Mouse (Mus musculus) liver, embryonic 14.5 days (tissue): Measurements from ENCODE around the gene 4930539E08Rik. TPM values are rescaled to one million over a fixed set of nuclear protein-coding genes. Genes with fewer than 3 reads are reported as not detected.

Experiments used
- ATAC-seq: fragments of 200-750 bp; cut with Nextera tagmentation; 2 replicates; pipeline ENCODE4 v1.8.0; 2017; ENCODE audit warnings: moderate number of reproducible peaks, mild to moderate bottlenecking, moderate library complexity; ENCODE audit not compliant: insufficient read depth
- DNase-seq, 3 experiments: peaks; one replicate each; pipeline ENCODE4 v3.0.0-alpha.2; 2012 to 2013; ENCODE audit warnings: low read depth in 3 of 3, low spot score in 3 of 3
- H3K27ac ChIP-seq: fragments of 300-500 bp; sonication (generic); 2 replicates; pipeline ENCODE4 v1.5.1; 2014; ENCODE audit warnings: moderate library complexity, mild to moderate bottlenecking, control low read depth, inconsistent platforms
- H3K27me3 ChIP-seq: fragments of 300-500 bp; sonication (generic); 2 replicates; pipeline ENCODE4 v1.6.1; 2014; ENCODE audit warnings: mild to moderate bottlenecking, low read length, moderate library complexity; ENCODE audit not compliant: control insufficient read depth, insufficient read depth
- H3K36me3 ChIP-seq: fragments of 300-500 bp; sonication (generic); replicated peaks from 2 replicates; pipeline ENCODE4 v1.6.1; 2014; ENCODE audit warnings: low read depth; ENCODE audit not compliant: control insufficient read depth, insufficient read depth
- H3K4me1 ChIP-seq, 2 experiments: fragments of 200-500 bp in 1 of 2; fragments of 300-500 bp in 1 of 2; sonication (generic) in 1 of 2; replicated peaks; 2 replicates each; pipeline ENCODE4 v1.6.1; 2012 to 2014; ENCODE audit warnings: antibody characterized with exemption in 1 of 2, inconsistent platforms in 1 of 2, low read length in 1 of 2; ENCODE audit not compliant: control insufficient read depth in 2 of 2, insufficient read depth in 2 of 2
- H3K4me2 ChIP-seq: fragments of 300-500 bp; sonication (generic); 2 replicates; pipeline ENCODE4 v1.6.1; 2014; ENCODE audit warnings: low read depth, mild to moderate bottlenecking, control low read depth, moderate library complexity
- H3K4me3 ChIP-seq, 2 experiments: fragments of 200-500 bp in 1 of 2; fragments of 300-500 bp in 1 of 2; sonication (generic) in 1 of 2; 2 replicates each; pipeline ENCODE4 v1.5.1; 2012 to 2014; ENCODE audit warnings: low read depth in 2 of 2, low read length in 2 of 2, mild to moderate bottlenecking in 2 of 2, control low read depth in 1 of 2, inconsistent platforms in 1 of 2, moderate library complexity in 1 of 2; ENCODE audit not compliant: insufficient read depth in 1 of 2
- H3K9ac ChIP-seq: fragments of 300-500 bp; sonication (generic); replicated peaks from 2 replicates; pipeline ENCODE4 v1.6.1; 2014; ENCODE audit warnings: mild to moderate bottlenecking, control low read depth, moderate library complexity
- H3K9me3 ChIP-seq: fragments of 300-500 bp; sonication (generic); 2 replicates; pipeline ENCODE4 v1.6.1; 2016; ENCODE audit warnings: low read length, mixed read lengths; ENCODE audit not compliant: control insufficient read depth
- CTCF ChIP-seq: IDR thresholded peaks from 2 replicates; pipeline ENCODE4 v1.5.1; 2016; ENCODE audit warnings: antibody characterized with exemption, low read depth, control low read depth
- EP300 ChIP-seq: IDR thresholded peaks from 2 replicates; pipeline ENCODE4 v1.6.1; 2016; ENCODE audit warnings: antibody characterized with exemption, low read depth
- WGBS: fragments of 180-500 bp; shearing (Covaris S2); extraction: QIAGEN DNeasy Blood & Tissue Kit; methylation state at CpG from one replicate; pipeline ENCODE4 v1.1.7; 2014; ENCODE audit not compliant: insufficient replicate concordance; 5-methylcytosine and 5-hydroxymethylcytosine counted together
- polyA plus RNA-seq, 2 experiments: library from polyadenylated mRNA; depleted of rRNA in 1 of 2; stranded (reverse) in 1 of 2; unstranded in 1 of 2; fragments of >200 nt; fragmentation: Nextera tagmentation in 1 of 2; extraction: Ambion mirVana in 1 of 2; gene quantifications; 2 replicates each; pipeline versions ENCODE4 v1.2.1 to v1.2.3; 2012 to 2014

Gene 4930539E08Rik
- polyA plus RNA-seq, 2 experiments, result 0.03 to 0.06 TPM

- Histone ChIP-seq H3K9ac (peak within 1 kb of the TSS; percentile 78), H3K4me1 (peaks cover 16 to 25% of the 10 kb centered on the region in 2 experiments), H3K27ac (peak within 1 kb of the TSS; percentile 74), H3K4me2 (peak within 1 kb of the TSS; percentile 83), H3K4me3 (peak within 1 kb of the TSS; percentile 82 to 94), H3K9me3 (peaks cover 4% of the 10 kb centered on the region), H3K36me3 (no peaks in the 10 kb centered on the region; the same call in 1 of the 2 replicates), H3K27me3 (no peaks in the 10 kb centered on the region)
- TF ChIP-seq EP300, result no peak
- no peak for TF ChIP-seq CTCF
- WGBS, result under 1% methylated on average over 79 of the region's 80 CpGs
- ATAC-seq (peak; percentile 93), DNase-seq (peak; percentile 86 to 90 (median 87))
Measured at GRCm38 (mm10) chr17:28951831-28952799, 37.0 kb upstream of the 4930539E08Rik start, which contains the start of gene Kctd20. TSS of gene Kctd20 (plus strand) at chr17:28951950.

DNA sequence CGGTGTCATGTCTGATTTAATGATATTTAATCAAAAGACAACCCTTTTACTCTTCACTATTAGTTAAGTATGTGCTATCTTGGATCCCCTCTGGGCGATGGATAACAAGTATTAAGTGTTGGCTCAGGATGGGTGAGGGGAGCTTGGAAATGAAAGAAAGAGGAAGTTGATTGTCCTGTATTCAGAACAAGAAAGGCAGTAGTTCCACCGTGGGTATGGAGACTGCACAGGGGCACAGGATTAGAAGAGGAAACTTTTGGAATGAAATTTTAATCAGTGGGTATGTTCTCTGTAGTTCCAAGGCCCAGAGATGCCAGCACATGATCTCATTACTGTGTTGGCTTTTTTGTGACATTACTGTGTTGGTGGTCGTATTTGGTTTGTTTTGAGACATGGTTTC is 35.6 kb upstream of the 4930539E08Rik start:
- Histone ChIP-seq H3K36me3 (no peaks in the 10 kb centered on the region; the same call in 1 of the 2 replicates), H3K4me2 (peak overlapping the region; percentile 83; the same call in 1 of the 2 replicates), H3K27ac (no peak overlapping the region), H3K4me3 (no peak overlapping the region), H3K4me1 (peaks cover 16 to 25% of the 10 kb centered on the region in 2 experiments), H3K9me3 (peaks cover 4% of the 10 kb centered on the region), H3K27me3 (no peaks in the 10 kb centered on the region), H3K9ac (no peak overlapping the region)
- 46% methylated on average over 4 of the region's 4 CpGs for WGBS
- DNase-seq (no peak), ATAC-seq (no peak)
- TF ChIP-seq EP300 (no peak), CTCF (no peak)

DNA sequence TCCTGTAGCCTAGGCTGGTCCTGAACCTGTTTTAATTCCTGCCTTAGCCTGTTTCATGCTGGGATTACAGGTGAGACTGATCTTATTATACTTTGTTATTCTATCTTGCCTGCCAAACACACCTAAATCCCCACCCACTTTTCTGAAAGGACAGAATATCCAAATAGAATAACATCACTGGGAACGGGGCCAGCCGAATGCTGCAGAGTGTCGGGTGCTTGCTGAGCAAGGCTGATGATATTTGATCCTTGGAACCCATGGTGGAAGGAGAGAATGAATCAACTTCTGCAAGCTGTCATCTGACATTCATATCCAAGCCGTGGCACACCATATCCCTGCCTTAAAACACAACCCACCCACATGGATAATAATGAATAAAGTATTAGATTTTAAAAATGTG is 33.5 kb upstream of the 4930539E08Rik start:
- DNase-seq, result no peak
- Histone ChIP-seq H3K36me3 (no peaks in the 10 kb centered on the region), H3K27ac (no peak overlapping the region), H3K4me3 (no peak overlapping the region), H3K9me3 (peaks cover 4% of the 10 kb centered on the region), H3K27me3 (no peaks in the 10 kb centered on the region), H3K9ac (no peak overlapping the region), H3K4me2 (no peak overlapping the region), H3K4me1 (peaks cover 6 to 15% of the 10 kb centered on the region in 2 experiments)
- 69% methylated on average over 4 of the region's 4 CpGs for WGBS
- ATAC-seq, result no peak
- TF ChIP-seq EP300 (no peak), CTCF (no peak)

DNA sequence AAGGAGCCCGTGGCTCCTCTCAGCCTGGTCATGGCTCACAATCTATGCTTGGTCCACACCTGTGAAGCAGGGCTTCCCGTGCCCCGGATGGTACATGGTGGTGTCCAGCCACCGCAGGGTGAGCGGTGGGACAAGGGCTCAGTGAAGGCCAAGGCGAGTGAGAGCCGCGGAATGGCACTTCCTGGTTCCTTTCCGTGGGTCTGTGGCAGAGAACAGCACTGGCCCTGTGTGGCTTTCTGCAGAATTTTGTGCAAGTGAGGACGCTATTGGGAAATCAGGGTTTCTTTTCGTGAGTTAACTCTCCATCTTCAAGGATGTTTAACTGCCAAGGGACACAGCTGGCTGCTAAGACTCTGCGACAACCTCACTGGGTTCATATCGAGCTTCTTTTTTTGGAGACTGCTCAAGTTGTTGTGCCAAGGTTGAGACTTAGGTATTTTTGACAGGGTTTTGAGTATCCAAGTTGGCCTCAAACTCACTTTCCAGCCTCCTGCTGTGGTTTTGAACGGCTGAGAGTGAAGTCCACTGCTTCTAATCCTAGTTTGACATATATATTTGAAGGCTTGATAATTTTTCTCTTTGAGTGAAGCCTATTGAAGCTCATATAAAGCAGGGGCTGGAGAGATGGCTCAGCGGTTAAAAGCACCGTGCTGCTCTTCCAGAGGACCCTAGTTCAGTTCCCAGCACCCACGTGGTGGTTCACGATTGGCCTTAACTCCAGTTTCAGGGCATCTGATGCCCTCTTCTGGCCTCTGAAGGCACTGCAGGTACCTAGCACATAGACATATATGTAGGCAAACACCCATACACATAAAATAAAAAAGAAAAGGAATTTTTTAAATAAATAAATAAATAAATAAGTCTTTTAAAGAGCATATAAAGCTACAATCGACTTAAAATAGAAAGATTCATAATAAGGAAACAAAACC is 32.2 kb upstream of the 4930539E08Rik start:
- ATAC-seq, result no peak
- no peak overlapping the region for H3K4me3 ChIP-seq

More for the DNA sequence above, 32.2 kb upstream of the 4930539E08Rik start:
- 78% methylated on average over 19 of the region's 19 CpGs for WGBS
- Histone ChIP-seq H3K4me2 (no peak overlapping the region), H3K9me3 (peaks cover 4% of the 10 kb centered on the region), H3K36me3 (no peaks in the 10 kb centered on the region), H3K27me3 (no peaks in the 10 kb centered on the region), H3K9ac (no peak overlapping the region), H3K27ac (no peak overlapping the region), H3K4me1 (peaks cover 4 to 14% of the 10 kb centered on the region in 2 experiments)
- TF ChIP-seq CTCF (peak; percentile 48), EP300 (no peak)
- DNase-seq, result no peak
